8 mouse cellular contexts compared by ENCODE assay signal in genomic region chr17:3082756-3083749, GRCm38 (mm10). TPM values are rescaled to one million over a fixed set of nuclear protein-coding genes. Genes with fewer than 3 reads are reported as not detected.
DNase-seq lines count a peak whose midpoint lies in the region; ATAC-seq and TF ChIP-seq lines count a peak whose summit lies in the region.
"Not testable (repeated sequence)": the region's sequence is repeated elsewhere in the genome, so short reads cannot be mapped to it uniquely, and the experiment has no call there.

No protein-coding gene starts in this region.

- not testable (repeated sequence) for H3K9ac ChIP-seq in heart, embryonic 15.5 days
- peak overlapping the region; percentile 25; the same call in 1 of the 2 replicates for H3K9ac ChIP-seq in midbrain, embryonic 16.5 days (ENCODE audit: low read depth, low read length)

- H3K9me3 ChIP-seq in heart, embryonic 15.5 days (replicated peaks); midbrain, embryonic 16.5 days (replicated peaks; ENCODE audit: control insufficient read depth, low read length, poor library complexity, severe bottlenecking): not testable (repeated sequence)

- H3K36me3 ChIP-seq in heart, embryonic 15.5 days; midbrain, embryonic 16.5 days (ENCODE audit: control insufficient read depth, insufficient read depth, low read length): not testable (repeated sequence)

- TF ChIP-seq CTCF in bone marrow, adult 2 months (IDR thresholded peaks at IDR 0.05; ENCODE audit: control insufficient read depth, insufficient read depth, low read length), result peak; percentile 55

- peak overlapping the region; percentile 61 for H3K4me2 ChIP-seq in heart, embryonic 15.5 days
- H3K4me2 ChIP-seq in midbrain, embryonic 16.5 days (ENCODE audit: low read length), result peak overlapping the region; percentile 39

- 1% methylated on average over 25 of the region's 25 CpGs for WGBS in bone marrow, adult 2 months
- WGBS in heart, embryonic 15.5 days, result 3% methylated on average over 24 of the region's 25 CpGs
- WGBS in midbrain, embryonic 16.5 days, result 2% methylated on average over 25 of the region's 25 CpGs

- peak overlapping the region; percentile 7 for H3K27ac ChIP-seq in bone marrow, adult 2 months (ENCODE audit: control insufficient read depth, insufficient read depth, low read depth, low read length, poor library complexity)
- H3K27ac ChIP-seq in heart, embryonic 15.5 days, result peak overlapping the region; percentile 34; the same call in 1 of the 2 replicates
- H3K27ac ChIP-seq in midbrain, embryonic 16.5 days (ENCODE audit: low read length), result peak overlapping the region; percentile 17; the same call in 1 of the 2 replicates

- H3K4me3 ChIP-seq in bone marrow, adult 2 months (replicated peaks; ENCODE audit: control insufficient read depth, low read depth, low read length), result peak overlapping the region; percentile 34
- peak overlapping the region; percentile 70 for H3K4me3 ChIP-seq in heart, embryonic 15.5 days
- peak overlapping the region; percentile 50 for H3K4me3 ChIP-seq in midbrain, embryonic 16.5 days (ENCODE audit: low read depth, low read length)

- not testable (repeated sequence) for H3K4me1 ChIP-seq in bone marrow, adult 2 months (ENCODE audit: control insufficient read depth, insufficient read depth, low read length); heart, embryonic 15.5 days (replicated peaks); midbrain, embryonic 16.5 days (ENCODE audit: control insufficient read depth, insufficient read depth, low read length)

- not testable (repeated sequence) for H3K27me3 ChIP-seq in heart, embryonic 15.5 days; midbrain, embryonic 16.5 days (ENCODE audit: control insufficient read depth, insufficient read depth, low read depth, low read length)

- DNase-seq in A20 (ENCODE audit: low read depth, low spot score) (peak; percentile 82), liver (peak; percentile 63)
- peak; percentile 63 for DNase-seq in kidney, postnatal 10 days
- peak; percentile 35 for DNase-seq in spleen, postnatal 14 days (ENCODE audit: low spot score in 2 of 2)

- not testable (repeated sequence) for TF ChIP-seq POLR2A in bone marrow, adult 2 months (IDR thresholded peaks at IDR 0.05; ENCODE audit: borderline replicate concordance, control insufficient read depth, low read depth, low read length)

- ATAC-seq in erythroblast, adult 5-6 weeks (replicated peaks; ENCODE audit: low FRiP score, poor library complexity, severe bottlenecking), result 0 out of 2 replicates have a peak, but pooled peaks have one; percentile 5
- not testable (repeated sequence) for ATAC-seq in heart, embryonic 15.5 days (replicated peaks; ENCODE audit: insufficient number of reproducible peaks, insufficient read depth, low FRiP score, low read depth)
- ATAC-seq in midbrain, embryonic 16.5 days, result peak; percentile 2; the same call in 1 of the 2 replicates

RNA-seq across cellular contexts. Expression of gene Scaf8, which starts 31.7 kb away (rescaled TPM):
- polyA plus RNA-seq in bone marrow, adult 2 months (2011; ENCODE audit: insufficient read depth, insufficient read length, low replicate concordance, missing spikeins), result 9.1 and 15.8 TPM in 2 replicates
- total RNA-seq in erythroblast, adult 5-6 weeks (2015; ENCODE audit: low replicate concordance), result 19.4 and 27.1 TPM in 2 replicates
- total RNA-seq in erythroblast, adult 5-6 weeks (2017; ENCODE audit: low replicate concordance), result 44.2 and 45.1 TPM in 2 replicates
- 13.4 and 15.5 TPM in 2 replicates for polyA plus RNA-seq in heart, embryonic 15.5 days (2015; fragmentation: Nextera tagmentation; extraction: Ambion mirVana)
- 14.5 and 16.7 TPM in 2 replicates for polyA plus RNA-seq in midbrain, embryonic 16.5 days (2015; fragmentation: Nextera tagmentation; extraction: Ambion mirVana)
